Mouse (Mus musculus): ENCODE data around the gene Klhl23. TPM values are rescaled to one million over a fixed set of nuclear protein-coding genes. Genes with fewer than 3 reads are reported as not detected.

The Klhl23 gene
- polyA plus RNA-seq, 1 experiment: 7.9 TPM

Other genes with a start within 250 kb of the Klhl23 start
- 0.04 and 0.07 TPM in 2 replicates for gene Lrp2, start 235.9 kb upstream of the Klhl23 start, polyA plus RNA-seq (2012; rRNA removed)
- 0.81 and 1.3 TPM in 2 replicates for gene Bbs5, start 174.8 kb upstream of the Klhl23 start, polyA plus RNA-seq (2012; rRNA removed)
- 0.06 and 0.07 TPM in 2 replicates for gene Klhl41, start 151.8 kb upstream of the Klhl23 start, polyA plus RNA-seq (2012; rRNA removed)
- gene Fastkd1, start 108.4 kb upstream of the Klhl23 start, polyA plus RNA-seq (2012; rRNA removed): 4.2 and 4.7 TPM in 2 replicates
- gene Ppig, start 99.4 kb upstream of the Klhl23 start, polyA plus RNA-seq (2012; rRNA removed): 2.4 and 2.9 TPM in 2 replicates
- gene Ccdc173, start 32.4 kb upstream of the Klhl23 start, polyA plus RNA-seq (2012; rRNA removed): not detected in 2 replicates
- 24.4 and 46.2 TPM in 2 replicates for gene Phospho2, start 32.3 kb upstream of the Klhl23 start, polyA plus RNA-seq (2012; rRNA removed)
- 3.0 and 3.8 TPM in 2 replicates for gene Ssb, start 39.6 kb downstream of the Klhl23 start, polyA plus RNA-seq (2012; rRNA removed)
- gene Mettl5, start 63.7 kb downstream of the Klhl23 start, polyA plus RNA-seq (2012; rRNA removed): 4.0 and 4.5 TPM in 2 replicates
- gene Ubr3, start 75.3 kb downstream of the Klhl23 start, polyA plus RNA-seq (2012; rRNA removed): 8.1 and 15.4 TPM in 2 replicates
- 0.06 and 0.07 TPM in 2 replicates for gene Myo3b, start 217.2 kb downstream of the Klhl23 start, polyA plus RNA-seq (2012; rRNA removed)